Mouse (Mus musculus): ENCODE measurements around the gene Cenpa.
"Not testable (repeated sequence)": the region's sequence is repeated elsewhere in the genome, so short reads cannot be mapped to it uniquely, and the experiment has no call there.

The Cenpa gene

GRCm38 (mm10) chr5:30647815-30648560 lies 18.6 kb upstream of the Cenpa start, which contains the start of gene Slc35f6:
TSS of gene Slc35f6 (plus strand) at chr5:30647933.
- DNase-seq = peak; percentile 93

- DNase-seq = no peak
Observed at GRCm38 (mm10) chr5:30649558-30649957, 17.0 kb upstream of the Cenpa start.

GRCm38 (mm10) chr5:30650756-30651155 lies 15.8 kb upstream of the Cenpa start:
- DNase-seq = peak; percentile 81

- DNase-seq = no peak
Observed at GRCm38 (mm10) chr5:30651554-30651953, 15.0 kb upstream of the Cenpa start.

GRCm38 (mm10) chr5:30653246-30653645 lies 13.3 kb upstream of the Cenpa start:
- DNase-seq = no peak

- DNase-seq = no peak
Observed at GRCm38 (mm10) chr5:30655042-30655441, 11.5 kb upstream of the Cenpa start.

GRCm38 (mm10) chr5:30655526-30656195 lies 10.9 kb upstream of the Cenpa start:
- no peak for DNase-seq

GRCm38 (mm10) chr5:30659042-30659441 lies 7.5 kb upstream of the Cenpa start:
- no peak for DNase-seq

- no peak for DNase-seq
Observed at GRCm38 (mm10) chr5:30660278-30660677, 6.3 kb upstream of the Cenpa start.

- no peak for DNase-seq
Observed at GRCm38 (mm10) chr5:30660813-30661212, 5.8 kb upstream of the Cenpa start.

GRCm38 (mm10) chr5:30665360-30665759 lies 1.2 kb upstream of the Cenpa start:
- DNase-seq = no peak

GRCm38 (mm10) chr5:30665968-30666367 lies 609 bp upstream of the Cenpa start:
- peak; percentile 74 for DNase-seq

- DNase-seq = no peak
Observed at GRCm38 (mm10) chr5:30667215-30667614, 638 bp downstream of the Cenpa start.

GRCm38 (mm10) chr5:30667686-30668085 lies 1.1 kb downstream of the Cenpa start:
- DNase-seq = no peak

GRCm38 (mm10) chr5:30668637-30669495 lies 2.3 kb downstream of the Cenpa start:
- no peak for DNase-seq

GRCm38 (mm10) chr5:30669496-30669830 lies 2.9 kb downstream of the Cenpa start:
- no peak for DNase-seq

GRCm38 (mm10) chr5:30670091-30670490 lies 3.5 kb downstream of the Cenpa start:
- DNase-seq = no peak

- no peak for DNase-seq
Observed at GRCm38 (mm10) chr5:30674001-30674400, 7.4 kb downstream of the Cenpa start.

GRCm38 (mm10) chr5:30676800-30677199 lies 10.2 kb downstream of the Cenpa start:
- no peak for DNase-seq

GRCm38 (mm10) chr5:30678069-30678468 lies 11.5 kb downstream of the Cenpa start:
- not testable (repeated sequence) for DNase-seq

- no peak for DNase-seq
Observed at GRCm38 (mm10) chr5:30678722-30679296, 12.2 kb downstream of the Cenpa start.

GRCm38 (mm10) chr5:30679593-30679992 lies 13.0 kb downstream of the Cenpa start:
- DNase-seq = no peak

- DNase-seq = no peak
Observed at GRCm38 (mm10) chr5:30681970-30682369, 15.4 kb downstream of the Cenpa start.

Measured in layer of hippocampus, adult 9-11 months (tissue).